Mouse (Mus musculus): ENCODE measurements around the gene Ncbp1. TPM values are rescaled to one million over a fixed set of nuclear protein-coding genes. Genes with fewer than 3 reads are reported as not detected.

Ncbp1 gene
- polyA plus RNA-seq (2015; fragmentation: Nextera tagmentation; extraction: Ambion mirVana) = 107 and 110 TPM in 2 replicates

- H3K4me2 ChIP-seq = peak within 1 kb of the TSS; percentile 87
- no peaks in the 10 kb centered on the region for H3K27me3 ChIP-seq
- H3K27ac ChIP-seq = peak within 1 kb of the TSS; percentile 97
- H3K36me3 ChIP-seq (ENCODE audit: poor library complexity, severe bottlenecking) = peaks cover 19% of the 10 kb centered on the region
- H3K9ac ChIP-seq = peak within 1 kb of the TSS; percentile 96
- WGBS = under 1% methylated on average over 86 of the region's 90 CpGs
- ATAC-seq = peak; percentile 92
- H3K4me1 ChIP-seq = peaks cover 28% of the 10 kb centered on the region
- H3K4me3 ChIP-seq = peak within 1 kb of the TSS; percentile 93
- no peaks in the 10 kb centered on the region for H3K9me3 ChIP-seq (replicated peaks)
These were observed at the start of gene Ncbp1, which contains the start of gene Tstd2 for GRCm38 (mm10) chr4:46138287-46139222. Gene Ncbp1 (plus strand): TSS chr4:46138613. Gene Tstd2 (minus strand): TSS chr4:46138694.

- Histone ChIP-seq H3K27me3 (no peaks in the 10 kb centered on the region), H3K4me3 (no peak overlapping the region), H3K4me2 (no peak overlapping the region), H3K9me3 (replicated peaks) (no peaks in the 10 kb centered on the region), H3K36me3 (ENCODE audit: poor library complexity, severe bottlenecking) (no peaks in the 10 kb centered on the region), H3K27ac (no peak overlapping the region), H3K9ac (no peak overlapping the region), H3K4me1 (no peaks in the 10 kb centered on the region)
- ATAC-seq = no peak
- 80% methylated on average over 14 of the region's 14 CpGs for WGBS
These were observed 48.8 kb upstream of the Ncbp1 start for GRCm38 (mm10) chr4:46089524-46090125.

GRCm38 (mm10) chr4:46092429-46093076 lies 45.9 kb upstream of the Ncbp1 start:
- no peak overlapping the region for H3K4me2 ChIP-seq
- no peak overlapping the region for H3K27ac ChIP-seq
- WGBS = 84% methylated on average over 5 of the region's 5 CpGs
- H3K36me3 ChIP-seq (ENCODE audit: poor library complexity, severe bottlenecking) = no peaks in the 10 kb centered on the region
- H3K4me1 ChIP-seq = peaks cover 7% of the 10 kb centered on the region
- ATAC-seq = no peak
- H3K4me3 ChIP-seq = no peak overlapping the region
- no peaks in the 10 kb centered on the region for H3K27me3 ChIP-seq
- H3K9ac ChIP-seq = no peak overlapping the region
- H3K9me3 ChIP-seq (replicated peaks) = no peaks in the 10 kb centered on the region

GRCm38 (mm10) chr4:46094916-46095825 lies 43.2 kb upstream of the Ncbp1 start:
- 56% methylated on average over 15 of the region's 15 CpGs for WGBS
- H3K27me3 ChIP-seq = no peaks in the 10 kb centered on the region
- H3K27ac ChIP-seq = peak overlapping the region; percentile 26; the same call in 1 of the 2 replicates
- H3K4me1 ChIP-seq = peaks cover 7% of the 10 kb centered on the region
- H3K9me3 ChIP-seq (replicated peaks) = no peaks in the 10 kb centered on the region
- H3K9ac ChIP-seq = no peak overlapping the region
- no peak for ATAC-seq
- H3K36me3 ChIP-seq (ENCODE audit: poor library complexity, severe bottlenecking) = no peaks in the 10 kb centered on the region
- no peak overlapping the region for H3K4me3 ChIP-seq
- no peak overlapping the region for H3K4me2 ChIP-seq

- WGBS = 94% methylated on average over 3 of the region's 3 CpGs
- no peaks in the 10 kb centered on the region for H3K36me3 ChIP-seq (ENCODE audit: poor library complexity, severe bottlenecking)
- H3K4me2 ChIP-seq = no peak overlapping the region
- no peak for ATAC-seq
- H3K27ac ChIP-seq = no peak overlapping the region
- no peak overlapping the region for H3K4me3 ChIP-seq
- H3K4me1 ChIP-seq = peaks cover 7% of the 10 kb centered on the region
- no peak overlapping the region for H3K9ac ChIP-seq
- H3K9me3 ChIP-seq (replicated peaks) = no peaks in the 10 kb centered on the region
- no peaks in the 10 kb centered on the region for H3K27me3 ChIP-seq
These were observed 42.6 kb upstream of the Ncbp1 start for GRCm38 (mm10) chr4:46095826-46096159.

GRCm38 (mm10) chr4:46096546-46096945 lies 41.9 kb upstream of the Ncbp1 start:
- WGBS = 90% methylated on average over 7 of the region's 7 CpGs
- Histone ChIP-seq H3K36me3 (ENCODE audit: poor library complexity, severe bottlenecking) (no peaks in the 10 kb centered on the region), H3K4me1 (peaks cover 7% of the 10 kb centered on the region), H3K9ac (no peak overlapping the region), H3K27ac (no peak overlapping the region), H3K9me3 (replicated peaks) (no peaks in the 10 kb centered on the region), H3K4me2 (no peak overlapping the region), H3K27me3 (no peaks in the 10 kb centered on the region), H3K4me3 (no peak overlapping the region)
- ATAC-seq = no peak

GRCm38 (mm10) chr4:46097591-46097990 lies 40.8 kb upstream of the Ncbp1 start:
- no peaks in the 10 kb centered on the region for H3K27me3 ChIP-seq
- 96% methylated on average over 2 of the region's 2 CpGs for WGBS
- no peaks in the 10 kb centered on the region for H3K36me3 ChIP-seq (ENCODE audit: poor library complexity, severe bottlenecking)
- no peak for ATAC-seq
- no peak overlapping the region for H3K4me2 ChIP-seq
- H3K4me3 ChIP-seq = no peak overlapping the region
- H3K4me1 ChIP-seq = peaks cover 7% of the 10 kb centered on the region
- H3K27ac ChIP-seq = no peak overlapping the region
- H3K9me3 ChIP-seq (replicated peaks) = no peaks in the 10 kb centered on the region
- no peak overlapping the region for H3K9ac ChIP-seq

GRCm38 (mm10) chr4:46099132-46099531 lies 39.3 kb upstream of the Ncbp1 start:
- no peaks in the 10 kb centered on the region for H3K36me3 ChIP-seq (ENCODE audit: poor library complexity, severe bottlenecking)
- H3K4me2 ChIP-seq = no peak overlapping the region
- H3K4me3 ChIP-seq = no peak overlapping the region
- H3K9me3 ChIP-seq (replicated peaks) = no peaks in the 10 kb centered on the region
- no peak overlapping the region for H3K9ac ChIP-seq
- H3K27me3 ChIP-seq = no peaks in the 10 kb centered on the region
- 84% methylated on average over 9 of the region's 9 CpGs for WGBS
- ATAC-seq = no peak
- H3K27ac ChIP-seq = no peak overlapping the region
- peaks cover 7% of the 10 kb centered on the region for H3K4me1 ChIP-seq

- Histone ChIP-seq H3K4me3 (no peak overlapping the region), H3K27me3 (no peaks in the 10 kb centered on the region), H3K36me3 (ENCODE audit: poor library complexity, severe bottlenecking) (no peaks in the 10 kb centered on the region), H3K4me2 (no peak overlapping the region), H3K27ac (no peak overlapping the region), H3K4me1 (peaks cover 3% of the 10 kb centered on the region), H3K9ac (no peak overlapping the region), H3K9me3 (replicated peaks) (no peaks in the 10 kb centered on the region)
- ATAC-seq = no peak
- 85% methylated on average over 7 of the region's 7 CpGs for WGBS
These were observed 37.9 kb upstream of the Ncbp1 start for GRCm38 (mm10) chr4:46100539-46100938.

- ATAC-seq = no peak
- Histone ChIP-seq H3K4me3 (no peak overlapping the region), H3K27ac (no peak overlapping the region), H3K9me3 (replicated peaks) (no peaks in the 10 kb centered on the region), H3K4me1 (no peaks in the 10 kb centered on the region), H3K9ac (no peak overlapping the region), H3K36me3 (ENCODE audit: poor library complexity, severe bottlenecking) (no peaks in the 10 kb centered on the region), H3K27me3 (no peaks in the 10 kb centered on the region), H3K4me2 (no peak overlapping the region)
- WGBS = 54% methylated on average over 14 of the region's 14 CpGs
These were observed 37.2 kb upstream of the Ncbp1 start for GRCm38 (mm10) chr4:46101211-46101711.

GRCm38 (mm10) chr4:46102078-46102769 lies 36.2 kb upstream of the Ncbp1 start:
- H3K9me3 ChIP-seq (replicated peaks) = no peaks in the 10 kb centered on the region
- H3K27ac ChIP-seq = no peak overlapping the region
- no peaks in the 10 kb centered on the region for H3K4me1 ChIP-seq
- H3K36me3 ChIP-seq (ENCODE audit: poor library complexity, severe bottlenecking) = no peaks in the 10 kb centered on the region
- no peak overlapping the region for H3K4me2 ChIP-seq
- 93% methylated on average over 10 of the region's 10 CpGs for WGBS
- ATAC-seq = no peak
- H3K4me3 ChIP-seq = no peak overlapping the region
- no peaks in the 10 kb centered on the region for H3K27me3 ChIP-seq
- no peak overlapping the region for H3K9ac ChIP-seq
